In the genomic region with DNA sequence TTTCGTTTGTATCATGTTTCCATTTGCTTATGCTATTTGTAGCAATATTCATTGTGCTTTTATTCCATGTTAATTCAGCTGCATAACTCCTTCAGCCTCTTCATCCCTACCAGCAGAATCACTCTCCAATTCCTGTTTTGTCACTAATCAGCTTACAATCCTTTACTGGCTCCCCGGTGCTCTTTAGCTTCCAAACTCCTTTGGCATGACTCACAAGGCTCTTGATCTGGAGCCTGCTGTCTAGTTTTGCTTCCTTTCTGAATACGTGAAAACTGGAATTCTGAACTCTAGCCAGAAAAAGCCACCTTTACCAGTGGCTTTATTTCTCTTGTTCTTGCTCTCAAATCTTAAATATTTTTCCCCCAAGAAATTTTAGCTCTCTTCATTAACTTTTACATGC, we compare ENCODE assay signal across 25 mouse cellular contexts. TPM values are rescaled to one million over a fixed set of nuclear protein-coding genes. Genes with fewer than 3 reads are reported as not detected.
A peak's percentile ranks its signal among the peaks of the same experiment; 100 is the strongest.
DNase-seq lines count a peak whose midpoint lies in the region; ATAC-seq lines count a peak whose summit lies in the region.
"Had no signal": no experiment of that assay in that cellular context is flagged by ENCODE, and none has a peak within 500 bp of the region (broad histone marks: within the 10 kb centered on the region; RNA-seq: fewer than 3 reads in every experiment).

No protein-coding gene starts in this region.

- ATAC-seq in heart, embryonic 11.5 days (replicated peaks; ENCODE audit: insufficient number of reproducible peaks, low FRiP score, low TSS enrichment): no peak
- ATAC-seq in megakaryocyte progenitor cell, adult 5-6 weeks (replicated peaks; ENCODE audit: poor library complexity): no peak
- ATAC-seq: forebrain, postnatal 0 days; intestine, embryonic 15.5 days; Patski had no signal

- peak; percentile 10 for DNase-seq in adrenal gland, postnatal 14 days
- DNase-seq in adrenal gland, adult 18-20 months (ENCODE audit: low spot score in 2 of 2): no peak
- DNase-seq in heart, adult 11 months: peak; percentile 84
- peak; percentile 17 for DNase-seq in urinary bladder, postnatal 14 days (ENCODE audit: low spot score)
- DNase-seq in urinary bladder, adult 2 months (ENCODE audit: low spot score): no peak
- DNase-seq: cerebellum, adult 9-10 months; forebrain, postnatal 0 days; gastrocnemius, postnatal 10 days; kidney, postnatal 4 days; lung, adult 18-20 months; lung, postnatal 4 days; thymus, postnatal 14 days had no signal

- H3K27ac ChIP-seq in heart, embryonic 11.5 days (ENCODE audit: low read depth, low read length): no peak overlapping the region
- H3K27ac ChIP-seq: heart, embryonic 15.5 days; hindbrain, embryonic 12.5 days; intestine, embryonic 15.5 days had no signal

- H3K9me3 ChIP-seq in heart, embryonic 11.5 days (replicated peaks; ENCODE audit: control insufficient read depth, low read length): no peaks in the 10 kb centered on the region
- H3K9me3 ChIP-seq: heart, embryonic 15.5 days; hindbrain, embryonic 12.5 days; intestine, embryonic 15.5 days had no signal

- H3K4me2 ChIP-seq in heart, embryonic 11.5 days: no peak overlapping the region
- H3K4me2 ChIP-seq: heart, embryonic 15.5 days; hindbrain, embryonic 12.5 days; intestine, embryonic 15.5 days; midbrain, embryonic 11.5 days had no signal

- H3K9ac ChIP-seq in heart, embryonic 11.5 days (ENCODE audit: low read depth, low read length): no peak overlapping the region
- H3K9ac ChIP-seq: forebrain, postnatal 0 days; heart, embryonic 15.5 days; hindbrain, embryonic 12.5 days; intestine, embryonic 15.5 days had no signal

- no peak overlapping the region for H3K4me3 ChIP-seq in heart, embryonic 11.5 days (ENCODE audit: low read depth, low read length)
- H3K4me3 ChIP-seq: erythroblast, embryonic 14.5 days; heart, embryonic 15.5 days; hindbrain, embryonic 12.5 days; intestine, embryonic 15.5 days had no signal

- no peaks in the 10 kb centered on the region for H3K4me1 ChIP-seq in heart, embryonic 11.5 days (ENCODE audit: control insufficient read depth, insufficient read depth, low read length)
- H3K4me1 ChIP-seq: heart, embryonic 15.5 days; hindbrain, embryonic 12.5 days; intestine, embryonic 15.5 days had no signal

- WGBS in heart, embryonic 11.5 days (ENCODE audit: insufficient replicate concordance): 51% methylated on average over 3 of the region's 3 CpGs

- H3K36me3 ChIP-seq in heart, embryonic 11.5 days (ENCODE audit: control insufficient read depth, insufficient read depth, low read length): no peaks in the 10 kb centered on the region
- H3K36me3 ChIP-seq: heart, embryonic 15.5 days; hindbrain, embryonic 12.5 days; intestine, embryonic 15.5 days had no signal

- no peaks in the 10 kb centered on the region for H3K27me3 ChIP-seq in heart, embryonic 11.5 days (ENCODE audit: control insufficient read depth, insufficient read depth, low read length)
- H3K27me3 ChIP-seq: heart, embryonic 15.5 days; hindbrain, embryonic 12.5 days; intestine, embryonic 15.5 days; Patski had no signal

RNA-seq across cellular contexts. Expression of gene Trim52, which starts 56.3 kb away (rescaled TPM):
- total RNA-seq in adrenal gland, postnatal 14 days (2021): not detected in 2 replicates
- not detected for total RNA-seq in adrenal gland, adult 18-20 months (2021)
- polyA plus RNA-seq in heart, embryonic 11.5 days (2014; fragmentation: Nextera tagmentation; extraction: Ambion mirVana): not detected in 2 replicates
- not detected in 2 replicates for polyA plus RNA-seq in urinary bladder, adult 2 months (2012; rRNA removed)
- not detected in 2 replicates for total RNA-seq in megakaryocyte progenitor cell, adult 5-6 weeks (2015)
- total RNA-seq in megakaryocyte progenitor cell, adult 5-6 weeks (2017): not detected in 2 replicates
- total RNA-seq: forebrain, postnatal 0 days; gastrocnemius, postnatal 10 days; layer of hippocampus, postnatal 25 days; left cerebral cortex, postnatal 25 days; liver, adult 2 months had no signal
- polyA plus RNA-seq: erythroblast, embryonic 14.5 days; forebrain, postnatal 0 days; heart, embryonic 15.5 days; hindbrain, embryonic 12.5 days; intestine, embryonic 15.5 days; kidney, embryonic 14.5 days; liver, adult 2 months; midbrain, embryonic 11.5 days; neural tube, embryonic 14.5 days; Patski had no signal

Comparison
In these comparisons a context has a peak if more than half of its experiments do, and no peak if none do; other contexts are left out.
1. DNase-seq: peak in adrenal gland, postnatal 14 days (single experiment), heart, adult 11 months (single experiment) and urinary bladder, postnatal 14 days (single experiment); none in adrenal gland, adult 18-20 months (0 of 2) and urinary bladder, adult 2 months (single experiment).